Mouse (Mus musculus) spleen, postnatal 4 days (tissue): ENCODE measurements around the gene Siglecg.
"Not testable (repeated sequence)": the region's sequence is repeated elsewhere in the genome, so short reads cannot be mapped to it uniquely, and the experiment has no call there.

Experiments used
- DNase-seq, 2 experiments: peaks; one replicate each; pipeline ENCODE4 v3.0.0; 2022; ENCODE audit warnings: low spot score in 2 of 2

Gene Siglecg

GRCm38 (mm10) chr7:43408131-43408553 lies at the start of gene Siglecg:
Siglecg (plus strand) TSS chr7:43408204.
- DNase-seq, result peak; percentile 30 to 71

GRCm38 (mm10) chr7:43358556-43358955 lies 49.4 kb upstream of the Siglecg start:
- DNase-seq, result no peak

GRCm38 (mm10) chr7:43361442-43361841 lies 46.6 kb upstream of the Siglecg start:
- no peak for DNase-seq

- no peak for DNase-seq
These were observed 46.0 kb upstream of the Siglecg start for GRCm38 (mm10) chr7:43362021-43362420.

GRCm38 (mm10) chr7:43378226-43378625 lies 29.8 kb upstream of the Siglecg start:
- DNase-seq, result no peak

- DNase-seq, result peak; percentile 27 to 65
These were observed 15.5 kb upstream of the Siglecg start for GRCm38 (mm10) chr7:43392349-43393121.

DNA sequence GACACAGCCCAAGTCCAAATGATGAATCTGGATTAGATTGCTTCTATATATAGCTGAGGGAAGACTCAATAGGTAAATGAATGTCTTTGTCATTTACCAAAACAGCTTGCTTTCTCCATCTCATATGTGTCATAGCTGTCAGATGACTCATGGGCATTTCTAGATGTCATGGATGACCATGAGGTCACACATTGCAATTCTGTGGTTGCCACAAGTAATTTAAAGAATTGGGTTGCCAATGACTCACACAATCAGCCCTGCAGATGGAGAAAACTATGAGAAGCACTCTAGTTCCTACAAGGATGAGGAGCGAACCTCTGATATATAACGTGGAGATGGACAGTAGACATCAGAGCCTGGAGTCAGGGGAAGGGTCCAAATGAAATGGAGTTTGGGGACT lies 8.5 kb upstream of the Siglecg start:
- DNase-seq, result no peak

GRCm38 (mm10) chr7:43402718-43403117 lies 5.3 kb upstream of the Siglecg start:
- DNase-seq, result no peak

DNA sequence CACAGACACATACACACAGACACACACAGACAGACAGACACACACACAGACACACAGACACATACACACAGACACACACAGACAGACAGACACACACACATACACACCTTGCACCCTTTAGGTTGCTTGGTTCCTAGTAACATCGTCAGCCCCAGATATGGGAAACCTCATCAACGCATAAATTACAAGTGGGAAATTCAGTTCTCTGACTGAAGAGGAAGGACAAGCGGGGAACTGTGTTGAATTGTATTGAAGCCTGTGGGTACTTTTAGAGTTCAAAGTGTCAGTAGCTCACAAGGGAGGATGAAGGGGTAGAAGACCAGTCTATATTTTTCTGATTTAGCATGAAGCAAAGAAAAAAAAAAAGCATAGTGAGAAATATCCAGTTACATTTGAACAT lies 431 bp upstream of the Siglecg start:
- no peak for DNase-seq

DNA sequence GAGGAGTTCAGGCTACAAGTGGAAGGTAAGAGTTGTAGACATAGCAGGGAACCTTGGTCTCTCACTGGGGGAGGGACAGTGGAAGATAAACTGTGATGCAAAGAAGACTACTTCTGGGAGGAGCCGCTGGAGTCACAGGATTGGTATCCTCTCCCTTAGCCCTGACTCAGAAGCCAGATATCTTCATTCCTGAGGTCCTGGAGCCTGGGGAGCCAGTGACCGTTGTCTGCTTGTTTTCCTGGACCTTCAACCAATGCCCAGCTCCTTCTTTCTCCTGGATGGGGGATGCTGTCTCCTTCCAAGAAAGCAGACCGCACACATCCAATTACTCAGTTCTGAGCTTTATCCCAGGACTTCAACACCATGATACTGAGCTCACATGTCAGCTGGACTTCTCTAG lies 1.1 kb downstream of the Siglecg start:
- no peak for DNase-seq

DNA sequence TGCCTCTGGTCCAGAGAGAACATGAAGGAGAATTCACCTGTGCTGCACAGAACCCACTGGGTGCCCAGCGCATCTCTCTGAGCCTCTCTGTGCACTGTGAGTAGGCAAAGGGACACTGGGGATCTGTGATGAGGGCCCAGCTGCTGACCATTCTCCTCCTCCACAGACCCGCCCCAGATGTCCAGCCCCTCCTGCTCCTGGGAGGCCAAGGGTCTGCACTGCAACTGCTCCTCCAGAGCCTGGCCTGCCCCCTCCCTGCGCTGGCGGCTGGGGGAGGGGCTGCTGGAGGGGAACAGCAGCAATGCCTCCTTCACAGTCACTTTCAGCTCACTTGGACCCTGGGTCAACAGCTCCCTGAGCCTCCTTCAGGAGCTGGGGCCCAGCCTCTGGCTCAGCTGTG lies 3.7 kb downstream of the Siglecg start:
- DNase-seq, result not testable (repeated sequence)

DNA sequence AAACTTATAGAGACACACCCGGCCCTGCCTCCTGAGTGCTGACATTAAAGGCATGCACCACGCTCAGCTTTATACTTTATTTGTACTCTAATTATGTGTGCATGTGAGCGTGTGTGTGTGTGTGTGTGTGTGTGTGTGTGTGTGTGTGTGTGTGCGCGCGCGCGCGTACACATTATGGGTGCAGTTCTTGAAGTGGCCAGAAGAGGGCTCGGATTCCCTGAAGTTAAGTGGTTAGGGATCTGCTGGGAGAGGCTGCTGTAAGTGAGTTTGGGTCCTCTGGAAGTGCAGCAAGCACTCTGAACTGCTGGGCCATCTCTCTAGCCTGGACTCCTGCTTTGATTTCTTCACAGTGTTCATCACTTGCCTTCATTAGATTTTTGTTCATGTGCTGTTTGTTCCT lies 9.3 kb downstream of the Siglecg start:
- no peak for DNase-seq

DNA sequence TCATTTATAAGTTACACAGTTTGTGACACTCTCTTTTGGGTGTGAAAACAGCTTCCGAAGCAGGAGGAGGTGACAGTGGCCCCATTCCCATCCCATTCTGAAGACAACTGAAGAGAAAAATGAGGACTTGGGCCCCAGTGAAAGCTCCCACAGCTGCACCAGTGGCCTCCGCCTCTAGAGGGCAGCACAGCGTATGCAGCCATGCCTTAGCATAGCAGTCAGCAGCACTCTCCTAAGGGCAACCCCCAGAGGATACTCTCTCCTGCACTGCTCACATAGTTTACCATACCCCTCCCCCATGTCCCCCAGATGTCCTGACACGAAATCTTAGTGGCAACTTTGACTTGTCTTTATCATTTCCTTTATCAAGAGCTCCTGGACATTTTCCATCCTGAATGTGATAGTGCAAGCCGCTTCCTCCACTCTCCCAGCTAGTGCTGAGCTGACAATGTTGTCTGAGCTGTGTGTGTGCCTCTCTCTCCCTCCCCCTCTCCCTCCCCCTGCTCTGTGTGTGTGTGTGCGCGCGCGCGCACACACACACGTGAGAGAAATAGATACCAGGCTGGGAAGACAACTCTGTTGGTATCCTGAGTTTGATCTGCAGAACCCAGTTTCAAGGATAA lies 15.1 kb downstream of the Siglecg start:
- peak; percentile 78 to 93 for DNase-seq

DNA sequence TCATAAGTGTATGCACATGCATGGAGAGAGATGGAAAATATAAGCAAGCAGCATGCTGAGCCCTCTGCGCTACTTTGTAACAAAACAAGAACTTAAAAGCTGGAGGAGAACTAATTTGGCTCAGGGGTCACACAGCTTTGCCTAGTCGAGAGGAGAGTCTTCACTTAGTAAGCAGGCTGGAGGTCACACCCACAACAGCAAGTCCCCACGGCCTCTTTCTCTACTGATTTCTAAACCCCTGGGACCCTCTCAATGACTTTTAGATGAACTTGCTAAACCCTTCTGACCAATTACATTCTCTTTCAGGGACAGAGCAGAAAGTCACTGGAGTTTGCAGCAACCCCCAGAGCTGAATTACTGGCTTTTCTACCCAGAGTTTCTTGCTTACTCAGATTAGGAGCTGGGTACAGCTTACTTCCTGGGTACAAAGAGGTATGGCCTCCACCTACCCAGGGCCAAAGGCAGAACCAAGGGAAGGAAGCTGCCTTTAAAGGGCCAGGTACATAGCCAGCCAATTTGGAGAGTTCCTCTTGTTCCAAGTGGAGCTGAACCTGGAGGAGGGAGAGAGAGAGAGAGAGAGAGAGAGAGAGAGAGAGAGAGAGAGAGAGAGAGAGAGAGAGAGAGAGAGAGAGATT lies 16.1 kb downstream of the Siglecg start:
- no peak for DNase-seq

DNA sequence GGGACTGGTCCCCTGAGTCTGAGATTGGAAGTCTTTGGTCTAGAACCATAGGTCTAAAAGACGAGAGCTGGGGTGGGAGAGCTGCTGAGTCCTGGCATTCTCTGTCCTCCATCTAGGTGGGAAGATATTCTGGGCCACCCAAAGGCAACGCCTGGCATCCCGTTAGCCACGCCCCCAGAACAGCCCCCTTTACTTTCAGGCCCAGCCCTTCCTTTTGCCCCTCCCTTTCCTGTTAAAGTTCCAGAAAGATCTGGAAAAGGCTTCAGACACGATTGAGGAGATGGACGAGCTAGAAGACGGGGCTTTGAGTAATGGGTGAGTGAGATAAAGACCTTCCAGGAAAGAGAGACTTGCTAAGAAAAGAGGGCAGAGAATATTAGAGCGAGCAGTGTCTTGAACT lies 19.4 kb downstream of the Siglecg start, which contains the start of gene Lim2:
Gene Lim2 (plus strand): TSS at position 265 of the 400 bp plus-strand sequence.
- DNase-seq, result no peak

- no peak for DNase-seq
These were observed 21.5 kb downstream of the Siglecg start for GRCm38 (mm10) chr7:43429500-43429899.

DNA sequence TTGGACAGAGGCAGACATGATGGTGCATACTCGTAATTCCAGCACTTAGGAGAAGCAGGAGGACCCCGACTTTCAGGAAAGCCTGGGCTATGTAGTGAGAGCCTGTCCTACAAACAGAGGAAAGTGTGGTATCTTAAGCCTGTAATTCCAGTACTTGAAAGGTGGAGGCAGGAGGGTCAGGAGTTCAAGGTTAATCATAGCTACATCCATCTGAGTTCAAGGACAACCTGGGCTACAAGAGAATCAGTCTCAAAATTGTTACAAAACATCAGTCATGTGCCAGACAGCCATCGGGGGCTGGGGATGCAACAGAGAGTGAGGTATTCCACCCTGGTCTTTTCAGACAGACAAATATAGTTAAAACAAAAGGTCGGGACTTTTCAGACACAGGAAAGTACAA lies 24.9 kb downstream of the Siglecg start:
- DNase-seq, result no peak

- no peak for DNase-seq
These were observed 26.7 kb downstream of the Siglecg start for GRCm38 (mm10) chr7:43434676-43435075.

DNA sequence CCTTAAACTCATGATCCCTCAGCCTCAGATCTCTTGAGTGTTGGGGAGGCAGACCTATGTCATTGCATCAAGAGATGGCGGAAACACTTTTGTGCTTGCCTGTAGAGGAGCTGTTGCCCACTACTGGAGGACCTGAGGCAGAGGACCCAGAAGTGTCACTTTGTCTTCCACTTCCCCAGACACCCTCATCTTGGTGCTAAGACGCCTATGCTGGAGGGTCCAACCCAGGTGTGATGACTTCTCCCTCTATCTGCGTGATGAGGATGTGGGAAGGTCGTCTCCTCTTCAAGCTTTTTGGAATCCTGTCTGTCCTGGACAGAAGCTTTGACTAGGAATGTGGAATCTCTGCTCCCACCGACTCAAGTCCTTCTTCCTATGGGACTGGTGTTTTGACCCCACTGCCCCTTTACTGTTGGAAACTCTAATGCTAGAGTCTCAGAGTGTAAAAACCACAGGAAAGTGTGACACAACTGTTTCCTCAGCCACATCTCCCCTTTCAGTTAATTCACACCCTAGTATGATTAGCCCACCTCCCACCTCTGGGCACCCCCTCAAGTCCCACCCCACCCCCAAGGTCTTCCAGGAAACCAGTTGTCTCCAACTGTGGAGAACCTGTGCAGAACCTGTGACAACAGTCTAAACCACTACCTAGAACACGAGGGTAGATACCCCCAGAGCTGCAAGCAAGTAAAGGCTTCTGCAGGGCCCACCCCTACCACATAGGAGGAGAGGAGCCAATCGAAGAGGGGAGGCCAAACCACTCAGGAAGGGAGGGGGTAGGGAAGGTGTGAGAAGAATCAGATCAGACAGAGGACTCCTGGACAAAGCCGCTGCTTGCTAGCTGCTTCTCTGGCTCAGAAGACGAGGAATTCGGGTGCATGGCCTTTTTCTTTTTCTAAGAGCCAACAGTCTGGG lies 28.6 kb downstream of the Siglecg start, which contains the start of gene Nkg7:
Gene Nkg7 (plus strand): TSS at position 733 of the 915 bp plus-strand sequence.
- no peak for DNase-seq

GRCm38 (mm10) chr7:43438611-43439010 lies 30.6 kb downstream of the Siglecg start:
- no peak for DNase-seq

DNA sequence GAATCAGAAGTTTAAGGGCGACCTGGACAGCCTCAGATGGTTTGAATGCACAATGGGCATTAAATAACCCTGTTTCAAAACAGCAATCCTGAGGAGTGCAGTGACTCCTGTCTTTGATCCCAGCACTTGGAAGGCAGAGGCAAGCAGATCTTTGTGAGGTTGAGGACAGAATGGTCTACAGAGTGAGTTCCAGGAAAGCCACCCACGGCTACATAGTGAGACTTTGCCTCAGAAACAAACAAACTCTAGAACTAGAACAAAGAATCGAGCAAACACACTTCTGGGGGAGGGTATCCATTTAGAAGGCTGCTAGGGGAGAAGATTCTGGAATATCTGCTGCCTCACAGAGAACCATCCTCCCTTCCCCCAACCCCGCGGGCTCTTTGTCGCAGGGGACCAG lies 32.5 kb downstream of the Siglecg start, which contains the start of gene Cldnd2:
Gene Cldnd2 (plus strand): TSS at position 301 of the 400 bp plus-strand sequence.
- DNase-seq, result no peak
